Mouse (Mus musculus) erythroblast, embryonic 14.5 days (primary cell): Measurements from ENCODE around the gene Selplg. TPM values are rescaled to one million over a fixed set of nuclear protein-coding genes. Genes with fewer than 3 reads are reported as not detected.

Experiments
- H3K27me3 ChIP-seq: 2 replicates; pipeline ENCODE4 v1.6.1; 2012; ENCODE audit warnings: inconsistent platforms; ENCODE audit not compliant: control insufficient read depth
- H3K36me3 ChIP-seq: 2 replicates; pipeline ENCODE4 v1.6.1; 2012; ENCODE audit warnings: mild to moderate bottlenecking, inconsistent platforms; ENCODE audit not compliant: control insufficient read depth
- H3K4me1 ChIP-seq: 2 replicates; pipeline ENCODE4 v1.6.1; 2012; ENCODE audit warnings: inconsistent platforms; ENCODE audit not compliant: control insufficient read depth
- H3K4me3 ChIP-seq: replicated peaks from 2 replicates; pipeline ENCODE3; 2012; ENCODE audit warnings: moderate library complexity, mild to moderate bottlenecking, inconsistent platforms
- H3K9me3 ChIP-seq: 2 replicates; pipeline ENCODE4 v1.6.1; 2012; ENCODE audit warnings: low read length, inconsistent platforms, mixed read lengths; ENCODE audit not compliant: control insufficient read depth
- GATA1 ChIP-seq: IDR thresholded peaks from 2 replicates; pipeline ENCODE4 v1.6.1; 2012; ENCODE audit warnings: low read length, inconsistent platforms, mixed read lengths
- TAL1 ChIP-seq: IDR thresholded peaks from 3 replicates; pipeline ENCODE4 v1.6.1; 2012; ENCODE audit warnings: low read length, inconsistent platforms, mixed read lengths
- polyA plus RNA-seq: library from polyadenylated mRNA; stranded (reverse); fragments of >175 nt; gene quantifications from 2 replicates; pipeline ENCODE4 v1.2.3, GENCODE M21; 2012

Gene Selplg
- polyA plus RNA-seq, 1 experiment = 1.1 TPM

- TF ChIP-seq GATA1 (no peak), TAL1 (no peak)
- Histone ChIP-seq H3K4me3 (no peak overlapping the region), H3K27me3 (no peaks in the 10 kb centered on the region), H3K4me1 (peaks cover 51% of the 10 kb centered on the region), H3K9me3 (no peaks in the 10 kb centered on the region), H3K36me3 (peaks cover 87% of the 10 kb centered on the region)
Measured at GRCm38 (mm10) chr5:113845627-113846026, 13.2 kb upstream of the Selplg start.

DNA sequence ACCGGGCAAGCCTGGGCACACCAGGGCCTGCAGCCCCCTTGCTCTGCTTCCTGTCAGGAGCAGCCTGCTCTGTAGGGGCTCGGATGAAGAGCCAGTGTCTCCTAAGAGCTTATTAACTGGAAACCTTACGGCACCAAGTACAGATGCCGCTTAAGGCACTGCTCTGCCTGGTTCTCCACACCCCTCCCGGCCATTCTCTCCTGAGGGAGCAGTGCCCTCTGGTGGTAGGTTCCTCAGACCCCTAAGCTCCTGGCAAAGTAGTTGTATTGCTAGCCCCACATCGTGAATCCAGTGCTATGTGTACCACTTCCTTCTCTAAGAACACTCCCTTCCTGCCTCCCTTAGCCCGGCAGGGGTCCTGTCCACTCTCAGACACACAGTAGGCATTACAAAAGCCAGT, 12.3 kb upstream of the Selplg start:
- H3K4me3 ChIP-seq = no peak overlapping the region
- peaks cover 78% of the 10 kb centered on the region for H3K36me3 ChIP-seq
- H3K9me3 ChIP-seq = no peaks in the 10 kb centered on the region
- no peak for TF ChIP-seq GATA1
- TF ChIP-seq TAL1 = no peak
- no peaks in the 10 kb centered on the region for H3K27me3 ChIP-seq
- peaks cover 42% of the 10 kb centered on the region for H3K4me1 ChIP-seq

GRCm38 (mm10) chr5:113844106-113844505, 11.7 kb upstream of the Selplg start:
- Histone ChIP-seq H3K4me3 (no peak overlapping the region), H3K4me1 (peaks cover 41% of the 10 kb centered on the region), H3K27me3 (no peaks in the 10 kb centered on the region), H3K9me3 (no peaks in the 10 kb centered on the region), H3K36me3 (peaks cover 72% of the 10 kb centered on the region)
- TF ChIP-seq GATA1 (no peak), TAL1 (no peak)

DNA sequence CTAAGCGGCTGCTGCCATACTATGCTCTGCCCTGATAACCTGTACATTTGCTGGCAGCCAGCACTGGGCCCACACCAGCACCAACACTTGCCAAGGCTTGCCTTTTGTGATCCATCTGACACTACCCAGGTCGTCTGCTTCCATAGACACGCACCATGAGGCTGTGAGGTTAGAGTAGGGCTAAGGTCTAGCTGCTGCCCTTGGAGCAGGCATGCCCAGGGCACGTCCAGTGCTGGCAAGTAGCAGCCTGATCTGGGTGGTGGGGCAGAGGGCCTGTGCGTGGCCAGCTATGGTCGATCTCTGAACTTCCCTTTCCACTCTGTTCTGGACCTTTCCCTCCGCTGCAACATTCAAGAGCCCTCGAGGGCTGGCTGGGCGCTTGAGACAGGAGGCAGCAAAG, 10.5 kb upstream of the Selplg start:
- no peak overlapping the region for H3K4me3 ChIP-seq
- peaks cover 37% of the 10 kb centered on the region for H3K4me1 ChIP-seq
- H3K36me3 ChIP-seq = peaks cover 61% of the 10 kb centered on the region
- H3K9me3 ChIP-seq = no peaks in the 10 kb centered on the region
- no peaks in the 10 kb centered on the region for H3K27me3 ChIP-seq
- TF ChIP-seq TAL1 = no peak
- no peak for TF ChIP-seq GATA1

DNA sequence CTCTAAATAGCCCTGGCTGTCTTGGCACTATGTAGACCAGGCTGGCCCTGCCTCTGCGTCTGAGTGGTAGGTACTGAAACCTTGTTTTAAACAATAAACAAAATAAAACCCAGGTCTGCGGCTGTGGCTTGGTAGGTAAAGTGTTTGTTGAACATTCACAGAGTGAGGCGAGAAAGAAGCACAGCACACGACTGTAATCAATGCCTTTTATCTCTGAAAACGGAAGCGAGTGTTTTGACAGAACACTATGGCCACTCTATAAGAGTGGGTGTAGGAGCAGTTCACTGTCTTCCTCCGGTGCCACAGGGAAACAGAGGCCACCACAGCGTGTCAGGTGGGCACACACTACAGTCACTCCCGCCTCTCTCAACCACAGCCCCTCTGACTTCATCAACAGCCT, 9.8 kb upstream of the Selplg start:
- Histone ChIP-seq H3K27me3 (no peaks in the 10 kb centered on the region), H3K4me3 (no peak overlapping the region), H3K36me3 (peaks cover 55% of the 10 kb centered on the region), H3K4me1 (peaks cover 30% of the 10 kb centered on the region), H3K9me3 (no peaks in the 10 kb centered on the region)
- TF ChIP-seq TAL1 = no peak
- TF ChIP-seq GATA1 = no peak

DNA sequence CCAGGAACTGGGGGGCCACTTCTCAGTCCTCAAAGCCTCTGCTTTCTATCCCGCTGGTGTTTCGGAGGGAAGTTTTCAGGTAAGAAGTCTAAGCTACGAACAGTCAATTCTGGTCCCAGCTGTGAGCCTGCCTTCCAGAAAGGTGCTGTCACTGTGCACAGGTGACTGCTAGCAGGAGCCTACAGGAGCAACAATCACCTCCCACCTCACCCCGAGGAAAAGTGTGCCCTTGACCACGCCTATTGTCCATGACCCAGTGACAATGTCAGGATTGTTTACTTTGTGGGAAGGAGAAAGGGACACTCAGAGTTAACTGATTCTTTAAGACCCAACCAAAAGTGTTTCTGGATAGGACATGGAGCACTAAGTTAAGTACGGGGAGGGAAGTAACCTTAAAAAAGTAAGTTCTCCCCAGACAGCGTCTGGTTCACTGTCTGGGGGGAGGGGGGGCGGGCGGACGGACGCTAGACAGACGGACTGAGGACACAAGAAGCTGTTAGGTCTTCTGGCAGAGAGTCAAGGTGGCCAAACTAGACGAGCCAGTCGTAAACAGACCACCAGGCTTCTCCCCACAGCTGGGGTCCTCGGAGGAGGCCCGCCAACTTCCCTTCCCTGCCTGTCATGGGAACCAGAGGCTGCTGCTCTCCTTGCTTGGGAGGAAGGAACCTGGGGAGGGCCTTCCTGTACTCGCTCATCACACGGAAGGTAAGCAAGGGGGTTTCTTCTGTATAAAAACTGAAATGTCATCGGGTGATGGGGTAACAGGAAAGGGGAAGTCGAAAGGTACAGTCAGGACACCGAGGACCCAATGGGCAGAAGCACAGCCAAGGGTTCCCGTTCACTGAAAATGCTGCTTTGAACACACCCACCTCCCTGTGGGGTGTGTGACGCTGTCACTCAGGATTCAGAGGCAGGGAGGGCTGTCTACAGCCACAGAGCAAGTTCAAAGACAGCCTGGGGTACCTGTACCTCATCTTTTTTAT, 9.1 kb upstream of the Selplg start:
- H3K4me1 ChIP-seq = peaks cover 23% of the 10 kb centered on the region
- H3K36me3 ChIP-seq = peaks cover 48% of the 10 kb centered on the region
- no peak overlapping the region for H3K4me3 ChIP-seq
- no peaks in the 10 kb centered on the region for H3K27me3 ChIP-seq
- H3K9me3 ChIP-seq = no peaks in the 10 kb centered on the region
- TF ChIP-seq TAL1 (no peak), GATA1 (no peak)

- H3K9me3 ChIP-seq = no peaks in the 10 kb centered on the region
- H3K4me3 ChIP-seq = no peak overlapping the region
- H3K36me3 ChIP-seq = peaks cover 37% of the 10 kb centered on the region
- no peaks in the 10 kb centered on the region for H3K27me3 ChIP-seq
- TF ChIP-seq GATA1 (no peak), TAL1 (no peak)
- H3K4me1 ChIP-seq = peaks cover 12% of the 10 kb centered on the region
Measured at GRCm38 (mm10) chr5:113840443-113840842, 8.0 kb upstream of the Selplg start.

DNA sequence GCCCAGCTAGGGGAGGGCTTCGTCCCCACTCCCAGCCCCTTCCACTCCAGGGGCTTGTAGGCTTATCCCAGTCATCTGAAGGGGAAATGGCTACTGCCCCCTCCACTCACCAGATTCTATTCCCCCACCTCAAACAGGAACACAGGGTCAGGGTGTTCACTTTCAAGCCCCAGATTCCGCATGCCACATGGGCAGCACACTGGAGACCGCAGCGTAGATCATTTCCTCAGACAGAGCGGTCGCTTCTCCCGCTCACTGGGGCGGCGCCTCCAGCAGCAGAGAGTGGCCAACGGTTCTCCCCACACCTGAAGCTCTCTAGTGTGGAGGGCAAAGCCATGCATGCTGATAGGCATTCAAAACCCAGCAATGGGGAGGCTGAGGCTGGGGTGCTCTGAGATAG, 4.5 kb upstream of the Selplg start:
- no peaks in the 10 kb centered on the region for H3K9me3 ChIP-seq
- peaks cover 3% of the 10 kb centered on the region for H3K36me3 ChIP-seq
- H3K4me1 ChIP-seq = 0 out of 2 replicates have a peak, but pooled peaks cover 1% of the 10 kb centered on the region
- TF ChIP-seq GATA1 (no peak), TAL1 (no peak)
- H3K4me3 ChIP-seq = no peak overlapping the region
- no peaks in the 10 kb centered on the region for H3K27me3 ChIP-seq

DNA sequence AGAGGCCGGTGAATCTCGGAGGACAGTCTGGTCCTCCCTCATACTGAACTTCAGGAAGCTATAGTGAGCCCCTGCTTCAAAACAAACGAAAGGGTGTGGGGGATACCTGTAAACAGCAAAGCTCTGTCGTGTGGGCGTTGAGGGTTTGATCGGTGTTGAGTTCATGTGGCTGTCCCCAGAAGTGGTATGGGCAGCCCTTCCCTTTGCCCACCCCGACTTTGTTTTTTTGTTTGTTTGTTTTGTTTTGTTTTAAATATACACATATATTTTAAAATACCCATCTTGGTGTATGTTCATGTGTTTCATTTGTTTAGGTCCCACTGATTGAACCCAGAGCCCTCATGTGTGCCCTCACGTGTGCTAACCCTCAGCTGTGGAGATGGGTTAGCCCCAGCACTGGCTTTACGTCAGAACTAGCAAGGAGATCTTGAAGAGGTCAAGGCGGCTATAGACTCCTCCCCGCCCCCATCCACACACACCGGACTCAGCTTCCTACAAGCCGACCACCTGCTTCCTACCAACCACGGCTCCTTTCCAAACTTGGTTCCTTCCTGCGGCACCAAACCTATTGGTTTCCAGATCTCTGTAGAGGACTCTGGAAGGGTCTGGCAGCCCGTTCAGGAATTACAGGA, 988 bp upstream of the Selplg start:
- peaks cover 15% of the 10 kb centered on the region for H3K4me1 ChIP-seq
- H3K4me3 ChIP-seq = no peak overlapping the region
- no peaks in the 10 kb centered on the region for H3K9me3 ChIP-seq
- no peak for TF ChIP-seq GATA1
- TF ChIP-seq TAL1 = no peak
- no peaks in the 10 kb centered on the region for H3K36me3 ChIP-seq
- H3K27me3 ChIP-seq = no peaks in the 10 kb centered on the region
